In genomic region chr16:34269642-34270041, GRCm38 (mm10) we compare ENCODE assay signal across 25 mouse cellular contexts.
DNase-seq lines count a peak whose midpoint lies in the region; ATAC-seq lines count a peak whose summit lies in the region.
"Had no signal": no experiment of that assay in that cellular context is flagged by ENCODE, and none has a peak within 500 bp of the region (broad histone marks: within the 10 kb centered on the region; RNA-seq: fewer than 3 reads in every experiment).

No protein-coding gene starts in this region.

- no peak for ATAC-seq in heart, embryonic 11.5 days (replicated peaks; ENCODE audit: insufficient number of reproducible peaks, low FRiP score, low TSS enrichment)
- ATAC-seq in heart, embryonic 13.5 days (ENCODE audit: extremely low read depth, insufficient number of reproducible peaks, low FRiP score, low TSS enrichment) = no peak; the same call in 1 of the 2 replicates
- ATAC-seq: forebrain, embryonic 14.5 days; intestine, embryonic 16.5 days; Patski had no signal

- WGBS in heart, embryonic 11.5 days (ENCODE audit: insufficient replicate concordance) = 51% methylated on average over 8 of the region's 8 CpGs
- WGBS in heart, embryonic 13.5 days = 22% methylated on average over 8 of the region's 8 CpGs

- no peak overlapping the region for H3K9ac ChIP-seq in heart, embryonic 11.5 days (ENCODE audit: low read depth, low read length)
- no peak overlapping the region for H3K9ac ChIP-seq in heart, embryonic 13.5 days
- H3K9ac ChIP-seq: hindbrain, embryonic 15.5 days; limb, embryonic 12.5 days; liver, embryonic 15.5 days; midbrain, embryonic 12.5 days; neural tube, embryonic 15.5 days had no signal

- H3K4me3 ChIP-seq in heart, embryonic 11.5 days (ENCODE audit: low read depth, low read length) = no peak overlapping the region
- H3K4me3 ChIP-seq in heart, embryonic 13.5 days = no peak overlapping the region
- H3K4me3 ChIP-seq: heart, adult 2 months; hindbrain, embryonic 15.5 days; limb, embryonic 12.5 days; liver, embryonic 15.5 days; midbrain, embryonic 12.5 days; myocyte; neural tube, embryonic 15.5 days had no signal

- peak; percentile 18 to 29 for DNase-seq in heart, adult 18-20 months
- peak; percentile 8 for DNase-seq in lung, postnatal 36 days
- no peak for DNase-seq in lung, postnatal 10 days
- DNase-seq in embryo, embryonic 10.5 days (ENCODE audit: low spot score) = no peak
- DNase-seq in T-cell, adult 2 months (ENCODE audit: low spot score) = no peak
- DNase-seq: adrenal gland, postnatal 36 days; B cell, adult 2 months; cerebellum, adult 9-11 months; embryo, embryonic 11 days; right cerebral cortex, postnatal 4 days; thymus, postnatal 36 days had no signal

- H3K9me3 ChIP-seq in heart, embryonic 11.5 days (replicated peaks; ENCODE audit: control insufficient read depth, low read length) = no peaks in the 10 kb centered on the region
- no peaks in the 10 kb centered on the region for H3K9me3 ChIP-seq in heart, embryonic 13.5 days
- H3K9me3 ChIP-seq: hindbrain, embryonic 15.5 days; limb, embryonic 12.5 days; liver, embryonic 15.5 days; midbrain, embryonic 12.5 days; neural tube, embryonic 15.5 days had no signal

- H3K4me2 ChIP-seq in heart, embryonic 11.5 days = no peak overlapping the region
- H3K4me2 ChIP-seq in heart, embryonic 13.5 days = no peak overlapping the region
- H3K4me2 ChIP-seq: hindbrain, embryonic 15.5 days; limb, embryonic 12.5 days; liver, embryonic 15.5 days; midbrain, embryonic 12.5 days; neural tube, embryonic 15.5 days had no signal

- H3K36me3 ChIP-seq in heart, embryonic 11.5 days (ENCODE audit: control insufficient read depth, insufficient read depth, low read length) = no peaks in the 10 kb centered on the region
- H3K36me3 ChIP-seq in heart, embryonic 13.5 days = no peaks in the 10 kb centered on the region
- H3K36me3 ChIP-seq: hindbrain, embryonic 15.5 days; limb, embryonic 12.5 days; liver, embryonic 15.5 days; midbrain, embryonic 12.5 days; neural tube, embryonic 15.5 days had no signal

- no peak overlapping the region; the same call in 1 of the 2 replicates for H3K27ac ChIP-seq in heart, embryonic 11.5 days (ENCODE audit: low read depth, low read length)
- H3K27ac ChIP-seq in heart, embryonic 13.5 days (replicated peaks) = peak overlapping the region; percentile 81
- H3K27ac ChIP-seq: heart, adult 2 months; hindbrain, embryonic 15.5 days; kidney, postnatal 0 days; limb, embryonic 12.5 days; liver, embryonic 15.5 days; macrophage; midbrain, embryonic 12.5 days; neural tube, embryonic 15.5 days had no signal

- H3K4me1 ChIP-seq in heart, embryonic 11.5 days (ENCODE audit: control insufficient read depth, insufficient read depth, low read length) = no peaks in the 10 kb centered on the region
- peaks cover 33% of the 10 kb centered on the region for H3K4me1 ChIP-seq in heart, embryonic 13.5 days
- H3K4me1 ChIP-seq: hindbrain, embryonic 15.5 days; limb, embryonic 12.5 days; liver, embryonic 15.5 days; midbrain, embryonic 12.5 days; neural tube, embryonic 15.5 days had no signal

- H3K27me3 ChIP-seq in heart, embryonic 11.5 days (ENCODE audit: control insufficient read depth, insufficient read depth, low read length) = no peaks in the 10 kb centered on the region
- no peaks in the 10 kb centered on the region for H3K27me3 ChIP-seq in heart, embryonic 13.5 days (replicated peaks)
- H3K27me3 ChIP-seq: hindbrain, embryonic 15.5 days; limb, embryonic 12.5 days; liver, embryonic 15.5 days; midbrain, embryonic 12.5 days; neural tube, embryonic 15.5 days; Patski had no signal

Comparison
In these comparisons a context has a peak if more than half of its experiments do, and no peak if none do; other contexts are left out.
1. DNase-seq: peak in heart, adult 18-20 months (2 of 2) and lung, postnatal 36 days (single experiment); none in lung, postnatal 10 days (single experiment), embryo, embryonic 10.5 days (single experiment) and T-cell, adult 2 months (single experiment).